Mouse (Mus musculus) neural tube, embryonic 13.5 days (tissue): ENCODE data around the gene Sertad2. TPM values are rescaled to one million over a fixed set of nuclear protein-coding genes. Genes with fewer than 3 reads are reported as not detected.

Experiments
- ATAC-seq: fragments of 200-750 bp; cut with Nextera tagmentation; 2 replicates; pipeline ENCODE4 v1.8.0; 2017; ENCODE audit warnings: low read depth, mild to moderate bottlenecking, moderate TSS enrichment, moderate library complexity
- H3K27ac ChIP-seq: fragments of 300-500 bp; sonication (generic); replicated peaks from 2 replicates; pipeline ENCODE4 v1.5.1; 2015; ENCODE audit warnings: moderate library complexity, mild to moderate bottlenecking, inconsistent platforms
- H3K27me3 ChIP-seq: fragments of 300-500 bp; sonication (generic); 2 replicates; pipeline ENCODE4 v1.6.1; 2015; ENCODE audit warnings: mild to moderate bottlenecking, inconsistent platforms
- H3K36me3 ChIP-seq: fragments of 300-500 bp; sonication (generic); 2 replicates; pipeline ENCODE4 v1.6.1; 2015; ENCODE audit warnings: mild to moderate bottlenecking, inconsistent platforms
- H3K4me1 ChIP-seq: fragments of 300-500 bp; sonication (generic); replicated peaks from 2 replicates; pipeline ENCODE4 v1.6.1; 2015; ENCODE audit warnings: inconsistent platforms
- H3K4me2 ChIP-seq: fragments of 300-500 bp; sonication (generic); 2 replicates; pipeline ENCODE4 v1.6.1; 2015; ENCODE audit warnings: inconsistent platforms, mild to moderate bottlenecking, moderate library complexity
- H3K4me3 ChIP-seq: fragments of 300-500 bp; sonication (generic); 2 replicates; pipeline ENCODE4 v1.5.1; 2015; ENCODE audit warnings: mild to moderate bottlenecking, inconsistent platforms
- H3K9ac ChIP-seq: fragments of 300-500 bp; sonication (generic); 2 replicates; pipeline ENCODE4 v1.6.1; 2015; ENCODE audit warnings: moderate library complexity, mild to moderate bottlenecking, inconsistent platforms
- H3K9me3 ChIP-seq: fragments of 300-500 bp; sonication (generic); 2 replicates; pipeline ENCODE4 v1.6.1; 2016; ENCODE audit warnings: inconsistent platforms
- WGBS: fragments of 180-500 bp; shearing (Covaris S2); methylation state at CpG from one replicate; pipeline ENCODE4 v1.1.7; 2015; 5-methylcytosine and 5-hydroxymethylcytosine counted together
- polyA plus RNA-seq: library from polyadenylated mRNA; unstranded; fragments of >200 nt; fragmentation: Nextera tagmentation; extraction: Ambion mirVana; gene quantifications from 2 replicates; pipeline ENCODE4 v1.2.1, GENCODE M21; 2015

Sertad2 gene
- polyA plus RNA-seq, 1 experiment from 2014 or later, result 29.8 TPM

DNA sequence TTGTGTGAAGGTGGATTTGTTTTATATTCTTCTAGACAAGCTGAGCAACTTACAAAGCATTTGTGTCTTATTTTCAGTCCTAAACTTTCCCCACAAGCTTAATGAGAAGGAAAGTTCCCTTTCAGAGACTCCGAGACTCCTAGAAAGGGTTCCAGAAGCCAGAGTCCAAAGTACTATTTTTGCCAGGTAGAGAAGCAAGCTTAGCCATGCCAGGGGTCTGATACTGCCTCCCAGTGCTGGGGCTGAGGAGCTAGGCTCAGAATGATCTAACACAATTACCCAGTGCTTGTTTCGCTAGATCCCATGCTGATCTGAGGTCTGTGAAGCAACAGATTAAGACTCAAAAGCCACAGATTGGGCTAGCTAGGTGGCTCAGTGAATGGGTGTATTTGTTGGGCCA is 84.1 kb downstream of the Sertad2 start:
- no peaks in the 10 kb centered on the region for H3K4me1 ChIP-seq
- no peaks in the 10 kb centered on the region for H3K9me3 ChIP-seq
- H3K4me2 ChIP-seq, result no peak overlapping the region
- H3K27ac ChIP-seq, result no peak overlapping the region
- H3K9ac ChIP-seq, result no peak overlapping the region
- no peaks in the 10 kb centered on the region for H3K27me3 ChIP-seq
- 79% methylated on average over 2 of the region's 2 CpGs for WGBS
- H3K36me3 ChIP-seq, result no peaks in the 10 kb centered on the region
- ATAC-seq, result no peak
- H3K4me3 ChIP-seq, result no peak overlapping the region

DNA sequence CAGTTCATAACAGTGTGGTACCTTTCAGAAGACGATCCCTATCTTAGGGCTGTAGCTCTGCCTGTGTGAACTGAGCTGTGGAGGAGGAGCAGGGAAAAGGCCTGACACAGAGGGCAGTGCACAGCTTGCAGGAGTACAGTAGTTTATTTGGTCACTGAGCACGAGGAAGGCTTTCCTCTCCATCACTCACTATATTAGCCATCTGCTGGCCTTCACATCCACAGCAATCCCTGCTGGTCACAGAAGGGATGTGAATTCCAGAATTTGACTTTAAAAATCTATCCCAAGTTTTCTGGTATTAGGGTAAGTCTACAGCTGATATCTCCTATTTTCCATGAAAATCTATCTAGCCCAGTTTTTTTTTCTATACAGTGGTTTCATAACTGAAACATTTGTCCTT is 85.2 kb downstream of the Sertad2 start:
- no peak overlapping the region for H3K4me3 ChIP-seq
- peaks cover 7% of the 10 kb centered on the region for H3K4me1 ChIP-seq
- no peak overlapping the region for H3K4me2 ChIP-seq
- no peak for ATAC-seq
- no peaks in the 10 kb centered on the region for H3K9me3 ChIP-seq
- 48% methylated on average over 2 of the region's 2 CpGs for WGBS
- no peak overlapping the region for H3K9ac ChIP-seq
- no peaks in the 10 kb centered on the region for H3K36me3 ChIP-seq
- no peaks in the 10 kb centered on the region for H3K27me3 ChIP-seq
- no peak overlapping the region for H3K27ac ChIP-seq

DNA sequence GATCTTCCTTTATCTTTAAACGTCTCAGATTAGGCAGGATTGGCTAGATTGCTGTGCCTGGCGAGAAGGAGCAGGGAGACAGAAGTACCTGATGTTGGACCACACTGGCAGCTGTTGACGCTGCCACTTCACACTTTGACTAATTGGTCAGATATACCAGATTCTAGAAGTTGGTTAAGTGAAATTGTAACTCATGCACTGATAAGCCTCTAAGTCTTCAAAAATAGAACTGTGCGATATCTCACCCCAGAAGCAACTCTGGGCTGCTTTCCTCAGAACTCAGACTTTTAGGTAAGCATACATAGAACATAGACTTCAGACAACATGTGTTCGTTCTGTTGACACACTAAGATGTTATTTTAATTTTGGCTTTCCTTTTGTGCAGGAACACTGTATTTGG is 86.6 kb downstream of the Sertad2 start:
- H3K4me1 ChIP-seq, result peaks cover 21% of the 10 kb centered on the region
- no peak overlapping the region for H3K27ac ChIP-seq
- no peak for ATAC-seq
- H3K9me3 ChIP-seq, result no peaks in the 10 kb centered on the region
- no peak overlapping the region for H3K9ac ChIP-seq
- H3K27me3 ChIP-seq, result no peaks in the 10 kb centered on the region
- 93% methylated on average over 5 of the region's 5 CpGs for WGBS
- no peaks in the 10 kb centered on the region for H3K36me3 ChIP-seq
- H3K4me3 ChIP-seq, result no peak overlapping the region
- no peak overlapping the region for H3K4me2 ChIP-seq

DNA sequence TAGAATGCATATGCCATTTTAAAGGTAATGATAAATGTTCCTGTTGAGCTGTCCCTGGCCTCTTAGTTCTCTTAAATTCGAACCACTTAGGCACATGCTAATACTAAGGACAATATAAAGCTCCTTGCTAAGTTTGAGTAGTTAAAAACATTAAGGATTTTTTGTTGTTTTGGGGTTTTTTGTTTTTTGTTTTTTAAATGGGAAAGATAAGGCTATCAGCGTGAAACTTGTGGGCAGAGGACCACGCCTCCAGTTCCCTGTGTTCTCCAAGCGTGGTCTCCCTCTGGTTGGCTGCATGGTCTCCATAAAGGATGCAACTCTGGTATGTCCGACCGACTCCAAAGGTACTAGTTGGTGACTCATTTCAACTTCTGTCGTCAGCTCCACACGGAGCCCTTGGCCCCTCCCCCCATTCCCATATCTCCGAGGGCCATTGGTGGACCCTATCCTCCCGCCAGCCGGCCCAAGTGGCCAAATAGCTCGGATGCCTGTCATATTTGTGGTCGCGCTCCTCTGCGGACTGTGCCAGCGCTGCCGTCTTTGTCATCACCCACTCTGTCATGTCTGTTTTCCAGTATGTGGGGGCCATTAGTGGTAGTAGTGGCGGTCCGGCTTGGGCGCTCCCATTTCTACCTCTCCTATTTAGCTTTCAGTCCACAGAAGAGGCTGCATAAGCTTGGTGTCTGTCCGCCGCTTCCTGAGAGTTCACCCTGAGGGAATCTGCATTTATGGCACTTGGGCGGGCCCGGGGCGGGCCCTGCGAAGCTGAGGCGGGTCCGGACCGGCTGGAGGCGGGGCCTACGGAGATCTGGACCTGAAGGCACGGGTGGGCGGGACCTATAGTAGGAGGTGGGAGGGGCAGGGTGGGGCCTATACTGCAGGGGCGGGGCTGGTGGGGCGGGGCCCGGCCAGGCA is 88.2 kb downstream of the Sertad2 start:
- WGBS, result 3% methylated on average over 34 of the region's 36 CpGs
- peak overlapping the region; percentile 69 for H3K4me3 ChIP-seq
- no peaks in the 10 kb centered on the region for H3K27me3 ChIP-seq
- H3K9ac ChIP-seq, result peak overlapping the region; percentile 62
- peak overlapping the region; percentile 74 for H3K4me2 ChIP-seq
- peak; percentile 94 for ATAC-seq
- H3K9me3 ChIP-seq, result no peaks in the 10 kb centered on the region
- H3K27ac ChIP-seq, result peak overlapping the region; percentile 96
- peaks cover 35% of the 10 kb centered on the region for H3K4me1 ChIP-seq
- H3K36me3 ChIP-seq, result no peaks in the 10 kb centered on the region

DNA sequence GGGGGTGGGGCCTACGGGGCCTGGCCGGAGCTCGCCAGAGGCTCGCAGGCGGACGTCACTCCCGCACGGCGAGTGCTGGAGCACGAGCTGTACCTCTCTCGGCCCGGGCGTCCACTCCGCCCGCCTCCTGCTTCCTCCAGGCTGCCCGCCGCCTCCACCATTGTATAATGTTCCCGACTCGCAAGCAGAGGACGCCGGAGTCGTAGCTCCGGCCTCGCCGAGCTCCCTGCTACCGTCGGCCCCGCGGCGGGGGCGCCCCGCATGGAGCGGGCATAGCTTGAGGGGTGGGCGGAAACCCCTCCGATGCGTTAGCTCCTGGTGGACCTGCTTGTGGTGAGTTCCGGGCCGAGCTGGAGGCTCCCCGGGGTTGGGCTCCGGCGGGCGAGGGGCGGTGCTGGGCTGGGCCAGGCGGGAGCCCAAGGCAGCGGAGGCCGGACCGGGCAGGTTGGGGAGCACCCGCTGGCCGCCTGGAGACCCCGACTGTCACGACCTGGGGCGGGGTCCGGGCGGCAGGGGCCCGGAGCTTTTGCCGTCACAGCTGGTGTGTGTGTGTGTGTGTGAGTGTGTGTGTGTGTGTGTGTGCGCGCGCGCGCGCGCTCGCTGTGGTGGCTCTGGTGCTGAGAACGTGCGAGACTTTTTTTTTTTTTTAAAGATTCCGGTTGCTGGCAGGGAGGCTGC is 89.0 kb downstream of the Sertad2 start:
- Histone ChIP-seq H3K27ac (peak overlapping the region; percentile 96), H3K4me2 (peak overlapping the region; percentile 74), H3K36me3 (no peaks in the 10 kb centered on the region), H3K9me3 (no peaks in the 10 kb centered on the region), H3K27me3 (no peaks in the 10 kb centered on the region), H3K4me3 (peak overlapping the region; percentile 69), H3K9ac (peak overlapping the region; percentile 87), H3K4me1 (peaks cover 35% of the 10 kb centered on the region)
- peak; percentile 94 for ATAC-seq
- WGBS, result under 1% methylated on average over 46 of the region's 67 CpGs

DNA sequence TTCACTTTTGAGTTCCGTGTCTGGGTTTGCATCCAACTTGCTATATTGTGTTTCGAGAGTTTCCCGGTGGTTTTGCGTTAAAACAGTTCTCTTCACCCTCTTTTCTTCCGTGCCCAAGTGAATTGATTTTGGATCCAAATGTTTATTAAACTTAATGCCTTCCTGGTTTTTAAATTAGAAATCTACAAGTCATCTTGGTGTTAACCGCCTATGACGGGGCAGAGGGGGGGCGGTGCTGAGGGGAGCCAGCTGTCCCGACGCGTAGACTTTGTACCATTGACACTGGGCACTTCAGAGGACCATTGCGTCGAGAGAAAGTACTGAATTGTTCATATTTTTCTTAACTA is 89.5 kb downstream of the Sertad2 start:
- H3K9ac ChIP-seq, result peak overlapping the region; percentile 87
- under 1% methylated on average over 13 of the region's 13 CpGs for WGBS
- peak overlapping the region; percentile 74 for H3K4me2 ChIP-seq
- H3K27ac ChIP-seq, result peak overlapping the region; percentile 96
- peaks cover 35% of the 10 kb centered on the region for H3K4me1 ChIP-seq
- H3K27me3 ChIP-seq, result no peaks in the 10 kb centered on the region
- no peaks in the 10 kb centered on the region for H3K36me3 ChIP-seq
- peak overlapping the region; percentile 69 for H3K4me3 ChIP-seq
- no peak for ATAC-seq
- no peaks in the 10 kb centered on the region for H3K9me3 ChIP-seq

DNA sequence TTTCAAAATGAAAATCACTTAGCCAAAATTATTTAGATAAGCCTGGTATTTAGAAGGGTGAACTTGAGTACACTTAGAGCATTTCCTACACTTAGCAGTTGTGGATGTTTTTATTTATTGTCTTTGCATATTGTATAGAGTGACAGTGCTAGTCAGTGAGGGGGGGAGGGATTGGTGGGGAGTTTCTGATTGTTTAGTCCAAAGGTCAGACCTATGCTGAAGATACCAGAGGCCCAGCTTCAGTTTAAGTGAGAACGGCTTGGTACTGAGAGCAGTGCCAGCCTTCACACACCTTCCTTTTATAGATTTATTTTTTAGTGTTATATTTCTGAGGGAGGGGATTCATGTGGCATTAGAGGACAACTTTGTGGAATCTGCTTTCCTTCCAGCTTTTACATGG is 91.5 kb downstream of the Sertad2 start:
- no peaks in the 10 kb centered on the region for H3K36me3 ChIP-seq
- 0 out of 2 replicates have a peak overlapping the region, but pooled peaks have one; percentile 4 for H3K4me2 ChIP-seq
- H3K4me3 ChIP-seq, result no peak overlapping the region
- H3K27me3 ChIP-seq, result no peaks in the 10 kb centered on the region
- H3K9ac ChIP-seq, result no peak overlapping the region
- H3K27ac ChIP-seq, result no peak overlapping the region
- 85% methylated on average over 1 of the region's 1 CpGs for WGBS
- H3K4me1 ChIP-seq, result peaks cover 40% of the 10 kb centered on the region
- no peaks in the 10 kb centered on the region for H3K9me3 ChIP-seq
- no peak for ATAC-seq

DNA sequence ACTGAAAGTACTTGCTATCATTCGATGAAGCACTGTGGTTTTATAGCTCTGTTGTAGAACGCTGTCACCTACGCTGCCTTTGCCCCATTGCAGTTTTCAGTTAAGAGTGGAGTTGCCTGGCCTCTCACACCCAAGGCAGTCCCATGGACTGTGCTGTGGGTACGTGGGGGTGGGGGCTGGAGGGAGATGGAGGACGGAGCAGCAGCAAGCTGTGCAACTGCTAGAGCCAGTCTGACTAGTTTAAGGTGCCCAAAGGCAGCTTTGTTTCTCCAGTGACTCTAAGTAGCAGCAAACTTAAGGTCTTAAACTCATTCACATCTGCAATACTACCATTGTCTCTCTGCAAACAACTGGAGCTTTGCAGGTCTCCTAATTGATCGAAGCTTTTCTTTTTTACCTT is 92.6 kb downstream of the Sertad2 start:
- Histone ChIP-seq H3K4me2 (peak overlapping the region; percentile 28; the same call in 1 of the 2 replicates), H3K9me3 (no peaks in the 10 kb centered on the region), H3K4me1 (peaks cover 51% of the 10 kb centered on the region), H3K4me3 (no peak overlapping the region), H3K27me3 (no peaks in the 10 kb centered on the region), H3K36me3 (no peaks in the 10 kb centered on the region), H3K9ac (0 out of 2 replicates have a peak overlapping the region, but pooled peaks have one; percentile 22), H3K27ac (peak overlapping the region; percentile 42)
- no peak for ATAC-seq
- WGBS, result 10% methylated on average over 6 of the region's 6 CpGs

DNA sequence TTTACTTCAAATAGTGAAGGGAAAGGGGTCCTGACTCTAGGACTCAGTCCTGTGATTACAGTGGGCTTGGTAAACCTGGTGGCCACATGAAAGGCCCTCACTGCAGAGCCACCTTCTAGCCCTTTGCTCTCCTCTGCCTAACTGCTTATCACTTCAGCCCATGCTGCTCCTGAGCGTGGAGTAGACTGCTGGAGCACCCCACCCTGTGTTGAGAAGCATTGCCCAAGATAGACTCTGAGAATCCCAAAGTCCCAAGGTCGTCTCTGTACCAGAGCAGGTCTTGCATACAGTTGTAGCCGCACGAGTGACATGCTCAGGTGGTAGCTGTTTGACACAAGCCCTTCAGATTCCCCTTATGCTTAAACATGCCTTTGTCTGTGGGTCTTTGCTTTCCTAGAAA is 93.1 kb downstream of the Sertad2 start:
- Histone ChIP-seq H3K4me2 (peak overlapping the region; percentile 28; the same call in 1 of the 2 replicates), H3K9ac (no peak overlapping the region)
- 72% methylated on average over 4 of the region's 4 CpGs for WGBS

DNA sequence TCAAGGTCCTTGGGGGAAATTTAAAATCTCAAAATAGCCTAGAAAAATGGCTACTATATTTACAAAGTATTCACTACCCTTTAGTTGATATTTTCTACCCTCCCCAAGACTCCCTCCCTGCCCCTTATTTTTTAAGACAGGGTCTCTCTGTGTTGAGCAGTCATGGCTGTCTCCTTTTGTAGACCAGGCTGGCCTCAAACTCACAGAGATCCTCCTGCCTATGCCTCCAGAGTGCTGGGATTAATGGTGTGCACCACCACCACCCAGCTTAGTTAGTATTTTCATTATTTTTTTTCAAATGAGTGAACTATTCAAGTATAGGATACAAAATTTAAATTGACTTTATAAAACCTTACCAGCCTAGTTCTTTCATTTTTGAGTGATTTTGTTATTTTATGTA is 94.0 kb downstream of the Sertad2 start:
- H3K4me1 ChIP-seq, result peaks cover 59% of the 10 kb centered on the region
- no peak overlapping the region for H3K9ac ChIP-seq
- H3K36me3 ChIP-seq, result no peaks in the 10 kb centered on the region
- H3K9me3 ChIP-seq, result no peaks in the 10 kb centered on the region
- no peak overlapping the region for H3K27ac ChIP-seq
- no peak overlapping the region for H3K4me3 ChIP-seq
- no peak overlapping the region for H3K4me2 ChIP-seq
- no peak for ATAC-seq
- H3K27me3 ChIP-seq, result no peaks in the 10 kb centered on the region

More for the DNA sequence above, 93.1 kb downstream of the Sertad2 start:
- ATAC-seq, result no peak
- Histone ChIP-seq H3K4me1 (peaks cover 56% of the 10 kb centered on the region), H3K4me3 (no peak overlapping the region), H3K27ac (peak overlapping the region; percentile 42), H3K36me3 (no peaks in the 10 kb centered on the region), H3K27me3 (no peaks in the 10 kb centered on the region), H3K9me3 (no peaks in the 10 kb centered on the region)

DNA sequence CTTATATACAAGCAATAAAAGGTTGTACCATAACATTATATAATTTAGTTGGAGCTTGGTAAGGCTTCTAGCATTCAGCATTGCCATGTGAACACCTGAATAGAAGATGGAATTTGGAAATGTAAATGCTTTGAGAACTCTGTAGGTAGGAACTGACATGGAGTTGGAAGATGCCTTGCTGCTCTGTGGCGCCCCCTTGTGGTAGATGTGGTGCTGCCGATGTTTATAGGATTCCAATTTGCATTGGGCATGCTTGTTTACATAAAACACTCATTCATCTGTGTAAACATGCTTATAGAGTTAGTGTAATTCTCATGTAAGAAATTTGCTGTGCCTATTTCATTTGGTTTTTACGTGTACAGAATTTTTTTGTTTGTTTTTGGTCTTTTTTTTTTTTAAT is 95.8 kb downstream of the Sertad2 start:
- no peak overlapping the region for H3K4me3 ChIP-seq
- H3K36me3 ChIP-seq, result no peaks in the 10 kb centered on the region
- H3K9me3 ChIP-seq, result no peaks in the 10 kb centered on the region
- no peaks in the 10 kb centered on the region for H3K27me3 ChIP-seq
- 37% methylated on average over 3 of the region's 3 CpGs for WGBS
- H3K9ac ChIP-seq, result no peak overlapping the region
- ATAC-seq, result no peak
- no peak overlapping the region for H3K27ac ChIP-seq
- no peak overlapping the region for H3K4me2 ChIP-seq
- peaks cover 45% of the 10 kb centered on the region for H3K4me1 ChIP-seq

DNA sequence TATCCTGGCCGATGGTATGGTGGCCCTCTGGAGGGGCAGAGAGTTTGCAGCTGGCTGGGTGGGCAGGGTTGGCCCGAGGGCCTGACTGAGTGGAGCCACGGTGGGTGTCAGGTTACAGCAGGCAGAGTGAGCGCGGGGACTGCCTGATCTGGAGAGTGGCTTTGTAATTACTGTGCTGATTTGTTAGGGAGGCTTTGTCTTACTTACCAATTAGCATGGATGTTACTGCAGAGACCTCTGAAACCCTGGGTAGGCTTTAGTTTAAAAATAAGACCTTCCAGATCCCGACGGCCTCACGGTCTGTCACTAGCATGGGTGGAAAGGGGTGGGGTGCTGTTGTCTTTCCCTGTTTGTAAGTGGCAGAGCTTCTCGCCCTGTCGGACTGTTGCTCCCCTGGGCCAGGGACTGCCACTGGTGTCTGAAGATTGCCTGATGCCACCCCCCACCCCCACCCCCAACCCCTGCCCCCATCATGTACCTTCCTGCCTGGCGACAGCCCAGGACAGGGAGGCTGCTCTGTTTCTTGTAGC is 96.9 kb downstream of the Sertad2 start:
- H3K36me3 ChIP-seq, result no peaks in the 10 kb centered on the region
- H3K4me2 ChIP-seq, result peak overlapping the region; percentile 47
- no peaks in the 10 kb centered on the region for H3K9me3 ChIP-seq
- peak; percentile 87 for ATAC-seq
- no peak overlapping the region for H3K4me3 ChIP-seq
- H3K27me3 ChIP-seq, result no peaks in the 10 kb centered on the region
- H3K9ac ChIP-seq, result peak overlapping the region; percentile 53
- H3K27ac ChIP-seq, result peak overlapping the region; percentile 84
- H3K4me1 ChIP-seq, result peaks cover 35% of the 10 kb centered on the region
- WGBS, result under 1% methylated on average over 11 of the region's 11 CpGs
